Mouse (Mus musculus): Measurements from ENCODE around the gene Gipc3. TPM values are rescaled to one million over a fixed set of nuclear protein-coding genes. Genes with fewer than 3 reads are reported as not detected.

Gipc3 gene
- polyA plus RNA-seq, 1 experiment from 2014 or later, result 0.06 TPM

DNA sequence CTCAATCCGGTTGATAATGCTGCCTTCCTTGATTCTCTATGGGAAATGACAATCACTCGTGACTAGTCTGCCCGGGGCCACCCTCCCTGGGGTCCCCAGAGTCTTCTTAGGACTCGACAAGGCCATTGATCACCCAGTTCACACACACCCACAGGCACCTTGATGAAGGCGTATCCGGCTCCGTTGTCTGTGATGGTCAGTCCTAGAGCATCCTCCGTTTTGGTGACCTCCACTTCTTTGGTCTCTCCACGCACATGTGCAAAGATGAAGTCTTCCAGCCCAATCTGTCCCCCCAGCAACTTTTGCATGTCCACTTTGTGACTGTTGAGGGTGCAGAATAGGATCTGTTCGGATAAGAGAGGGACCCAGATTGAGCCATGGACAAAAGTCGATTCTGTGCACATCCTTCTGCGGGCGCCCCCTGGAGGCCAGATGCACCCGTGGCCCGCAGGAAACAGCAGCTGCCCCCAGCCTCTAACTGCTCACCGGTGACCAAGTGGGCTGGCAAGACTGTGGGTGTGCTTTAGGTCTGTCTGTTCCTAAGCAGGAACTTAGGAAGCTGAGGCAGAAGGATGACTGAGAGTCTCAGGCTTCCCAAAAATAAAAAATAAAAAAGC lies 1.6 kb downstream of the Gipc3 start:
- Histone ChIP-seq H3K27me3 (ENCODE audit: control insufficient read depth, insufficient read depth, low read length) (0 out of 2 replicates have a peak, but pooled peaks cover 3% of the 10 kb centered on the region), H3K9me3 (ENCODE audit: control insufficient read depth, low read length) (no peaks in the 10 kb centered on the region), H3K9ac (ENCODE audit: low read length) (no peak overlapping the region), H3K4me3 (ENCODE audit: low read depth, low read length) (no peak overlapping the region), H3K36me3 (ENCODE audit: control insufficient read depth, insufficient read depth, low read length) (no peaks in the 10 kb centered on the region), H3K4me1 (replicated peaks; ENCODE audit: control insufficient read depth, insufficient read depth) (peaks cover under 1% of the 10 kb centered on the region), H3K4me2 (replicated peaks; ENCODE audit: low read depth) (no peak overlapping the region), H3K27ac (replicated peaks) (no peak overlapping the region)
- ATAC-seq (ENCODE audit: low FRiP score, low TSS enrichment) (no peak), DNase-seq (ENCODE audit: low spot score) (peak; percentile 74)
- WGBS, result 40% methylated on average over 16 of the region's 16 CpGs
- TF ChIP-seq EP300 (optimal IDR thresholded peaks at IDR 0.05), result no peak
- TF ChIP-seq CTCF (IDR thresholded peaks at IDR 0.05; ENCODE audit: low read depth), result peak; percentile 84

DNA sequence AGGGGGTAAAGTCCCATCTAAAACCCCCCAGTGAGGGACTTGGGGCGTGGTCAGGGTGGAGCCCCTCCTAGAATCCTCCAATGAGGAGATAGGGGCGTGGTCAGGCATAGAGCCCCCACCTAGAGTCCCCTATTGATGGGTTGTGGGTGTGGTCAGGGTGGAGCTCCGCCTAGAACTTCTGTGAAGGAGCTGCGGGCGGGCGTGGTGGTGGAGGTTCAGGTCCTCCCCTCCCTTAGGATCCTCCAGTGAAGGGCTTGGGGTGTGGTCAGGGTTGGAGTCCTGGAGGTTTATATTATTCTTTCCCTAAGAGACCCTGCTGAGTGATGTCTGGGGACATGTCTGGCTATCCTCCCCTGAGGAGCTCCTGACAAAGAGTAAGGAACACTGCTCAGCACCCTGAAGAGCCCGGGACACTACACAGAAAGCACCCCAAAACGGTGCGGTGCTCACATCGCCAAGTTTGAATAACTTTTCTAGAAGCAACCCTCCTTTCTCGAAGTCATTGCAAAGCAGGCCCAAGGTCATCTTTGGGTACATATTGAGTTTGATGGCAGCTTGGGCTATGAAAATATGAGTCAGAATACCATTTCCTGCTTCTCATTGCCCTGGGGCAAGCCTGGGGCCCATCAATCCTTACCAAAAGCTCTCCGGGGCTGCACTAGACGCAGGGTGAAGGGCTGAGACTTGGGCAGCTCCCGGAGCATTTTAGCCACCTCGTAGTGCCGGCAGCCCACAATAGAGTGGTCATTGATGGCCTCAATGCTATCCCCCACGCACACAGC lies 2.3 kb downstream of the Gipc3 start:
- 0 out of 2 replicates have a peak, but pooled peaks cover 3% of the 10 kb centered on the region for H3K27me3 ChIP-seq (ENCODE audit: control insufficient read depth, insufficient read depth, low read length)

DNA sequence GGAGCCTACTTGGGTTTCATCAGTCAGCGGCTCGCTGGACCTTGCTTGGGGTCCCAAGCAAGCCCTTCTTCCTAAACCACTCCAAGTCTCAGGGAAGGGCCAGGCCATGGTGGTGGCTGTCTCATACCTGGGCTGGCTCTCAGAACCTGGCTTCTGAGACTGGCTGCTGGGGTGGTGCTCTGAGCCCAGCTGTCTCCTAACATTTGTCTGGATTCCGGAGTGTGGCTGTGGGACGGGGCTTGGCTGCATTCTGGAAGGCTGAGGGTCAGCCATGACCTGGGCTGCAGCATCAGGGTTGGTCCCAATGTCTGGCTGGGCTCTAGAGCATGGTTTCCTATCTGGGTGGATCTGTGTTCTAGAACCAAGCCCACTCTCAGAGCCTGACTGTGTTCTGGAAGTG lies 6.5 kb downstream of the Gipc3 start:
- H3K9ac ChIP-seq (ENCODE audit: low read length), result no peak overlapping the region
- ATAC-seq (ENCODE audit: low FRiP score, low TSS enrichment), result no peak
- WGBS, result 89% methylated on average over 4 of the region's 4 CpGs

More for the DNA sequence above, 2.3 kb downstream of the Gipc3 start:
- ATAC-seq (ENCODE audit: low FRiP score, low TSS enrichment), result no peak
- Histone ChIP-seq H3K4me1 (replicated peaks; ENCODE audit: control insufficient read depth, insufficient read depth) (peaks cover 5% of the 10 kb centered on the region; the same call in 1 of the 2 replicates), H3K27ac (replicated peaks) (no peak overlapping the region), H3K9me3 (ENCODE audit: control insufficient read depth, low read length) (no peaks in the 10 kb centered on the region), H3K36me3 (ENCODE audit: control insufficient read depth, insufficient read depth, low read length) (no peaks in the 10 kb centered on the region), H3K9ac (ENCODE audit: low read length) (no peak overlapping the region), H3K4me2 (replicated peaks; ENCODE audit: low read depth) (no peak overlapping the region), H3K4me3 (ENCODE audit: low read depth, low read length) (no peak overlapping the region)
- WGBS, result 51% methylated on average over 17 of the region's 17 CpGs
- DNase-seq (ENCODE audit: low spot score), result no peak
- TF ChIP-seq EP300 (optimal IDR thresholded peaks at IDR 0.05), result no peak
- TF ChIP-seq CTCF (IDR thresholded peaks at IDR 0.05; ENCODE audit: low read depth), result no peak

GRCm38 (mm10) chr10:81335393-81336340 lies 7.4 kb downstream of the Gipc3 start:
- DNase-seq (ENCODE audit: low spot score), result no peak
- TF ChIP-seq EP300 (optimal IDR thresholded peaks at IDR 0.05) (no peak), CTCF (IDR thresholded peaks at IDR 0.05; ENCODE audit: low read depth) (peak; percentile 51)
- Histone ChIP-seq H3K27me3 (ENCODE audit: control insufficient read depth, insufficient read depth, low read length) (no peaks in the 10 kb centered on the region), H3K27ac (replicated peaks) (peak overlapping the region; percentile 89), H3K4me1 (replicated peaks; ENCODE audit: control insufficient read depth, insufficient read depth) (peaks cover 7% of the 10 kb centered on the region; the same call in 1 of the 2 replicates), H3K36me3 (ENCODE audit: control insufficient read depth, insufficient read depth, low read length) (no peaks in the 10 kb centered on the region), H3K9me3 (ENCODE audit: control insufficient read depth, low read length) (no peaks in the 10 kb centered on the region), H3K4me3 (ENCODE audit: low read depth, low read length) (no peak overlapping the region), H3K4me2 (replicated peaks; ENCODE audit: low read depth) (peak overlapping the region; percentile 25), H3K9ac (ENCODE audit: low read length) (no peak overlapping the region; the same call in 1 of the 2 replicates)
- peak; percentile 47 for ATAC-seq (ENCODE audit: low FRiP score, low TSS enrichment)
- WGBS, result 33% methylated on average over 19 of the region's 19 CpGs

More for the DNA sequence above, 6.5 kb downstream of the Gipc3 start:
- Histone ChIP-seq H3K27me3 (ENCODE audit: control insufficient read depth, insufficient read depth, low read length) (no peaks in the 10 kb centered on the region), H3K9me3 (ENCODE audit: control insufficient read depth, low read length) (no peaks in the 10 kb centered on the region), H3K4me1 (replicated peaks; ENCODE audit: control insufficient read depth, insufficient read depth) (peaks cover 7% of the 10 kb centered on the region; the same call in 1 of the 2 replicates), H3K27ac (replicated peaks) (peak overlapping the region; percentile 82), H3K4me2 (replicated peaks; ENCODE audit: low read depth) (no peak overlapping the region), H3K4me3 (ENCODE audit: low read depth, low read length) (no peak overlapping the region), H3K36me3 (ENCODE audit: control insufficient read depth, insufficient read depth, low read length) (no peaks in the 10 kb centered on the region)
- TF ChIP-seq CTCF (IDR thresholded peaks at IDR 0.05; ENCODE audit: low read depth) (no peak), EP300 (optimal IDR thresholded peaks at IDR 0.05) (no peak)
- DNase-seq (ENCODE audit: low spot score), result no peak

GRCm38 (mm10) chr10:81334324-81334723 lies 8.7 kb downstream of the Gipc3 start:
- WGBS, result 71% methylated on average over 11 of the region's 11 CpGs
- H3K27ac ChIP-seq (replicated peaks), result peak overlapping the region; percentile 89
- no peak overlapping the region for H3K4me3 ChIP-seq (ENCODE audit: low read depth, low read length)
- H3K4me1 ChIP-seq (replicated peaks; ENCODE audit: control insufficient read depth, insufficient read depth), result peaks cover 14% of the 10 kb centered on the region
- no peaks in the 10 kb centered on the region for H3K9me3 ChIP-seq (ENCODE audit: control insufficient read depth, low read length)
- H3K4me2 ChIP-seq (replicated peaks; ENCODE audit: low read depth), result no peak overlapping the region
- DNase-seq (ENCODE audit: low spot score), result no peak
- H3K27me3 ChIP-seq (ENCODE audit: control insufficient read depth, insufficient read depth, low read length), result no peaks in the 10 kb centered on the region
- TF ChIP-seq EP300 (optimal IDR thresholded peaks at IDR 0.05) (no peak), CTCF (IDR thresholded peaks at IDR 0.05; ENCODE audit: low read depth) (no peak)
- H3K9ac ChIP-seq (ENCODE audit: low read length), result no peak overlapping the region
- H3K36me3 ChIP-seq (ENCODE audit: control insufficient read depth, insufficient read depth, low read length), result no peaks in the 10 kb centered on the region
- no peak for ATAC-seq (ENCODE audit: low FRiP score, low TSS enrichment)

All from stomach, postnatal 0 days (tissue).